11 mouse cellular contexts compared by ENCODE assay signal in genomic region chr8:80811591-80811991, GRCm38 (mm10).
DNase-seq lines count a peak whose midpoint lies in the region; ATAC-seq lines count a peak whose summit lies in the region.
"Had no signal": no experiment of that assay in that cellular context is flagged by ENCODE, and none has a peak within 500 bp of the region (broad histone marks: within the 10 kb centered on the region; RNA-seq: fewer than 3 reads in every experiment).

No protein-coding gene starts in this region.

- H3K36me3 ChIP-seq in neural tube, embryonic 15.5 days, result no peaks in the 10 kb centered on the region
- H3K36me3 ChIP-seq: midbrain, embryonic 12.5 days had no signal

- no peaks in the 10 kb centered on the region for H3K27me3 ChIP-seq in neural tube, embryonic 15.5 days (replicated peaks)
- H3K27me3 ChIP-seq: midbrain, embryonic 12.5 days had no signal

- 0 out of 2 replicates have a peak overlapping the region, but pooled peaks have one; percentile 3 for H3K27ac ChIP-seq in neural tube, embryonic 15.5 days (replicated peaks)
- H3K27ac ChIP-seq: midbrain, embryonic 12.5 days had no signal

- peaks cover 38% of the 10 kb centered on the region for H3K4me1 ChIP-seq in neural tube, embryonic 15.5 days

- peak; percentile 17 for DNase-seq in adrenal gland, adult 2 months
- no peak for DNase-seq in adrenal gland, postnatal 4 days (ENCODE audit: low spot score in 2 of 2)
- no peak for DNase-seq in neural tube, embryonic 10.5 days (ENCODE audit: extremely low spot score, low spot score)
- peak; percentile 56 for DNase-seq in kidney, postnatal 14 days
- peak; percentile 12 for DNase-seq in yolk sac, embryonic 10.5 days (ENCODE audit: low spot score)
- DNase-seq in frontal cortex, postnatal 10 days (ENCODE audit: low spot score in 2 of 2), result no peak
- DNase-seq in retina, embryonic 14.5 days (ENCODE audit: low spot score), result no peak
- DNase-seq: thymus, postnatal 25 days had no signal

- WGBS in neural tube, embryonic 15.5 days, result 74% methylated on average over 4 of the region's 4 CpGs

- no peak overlapping the region for H3K9ac ChIP-seq in neural tube, embryonic 15.5 days (replicated peaks)
- H3K9ac ChIP-seq: midbrain, embryonic 12.5 days had no signal

- no peak overlapping the region for H3K4me2 ChIP-seq in neural tube, embryonic 15.5 days
- H3K4me2 ChIP-seq: midbrain, embryonic 12.5 days had no signal

- no peaks in the 10 kb centered on the region for H3K9me3 ChIP-seq in neural tube, embryonic 15.5 days (replicated peaks)
- H3K9me3 ChIP-seq: midbrain, embryonic 12.5 days had no signal

- H3K4me3 ChIP-seq in neural tube, embryonic 15.5 days (replicated peaks), result no peak overlapping the region
- H3K4me3 ChIP-seq: midbrain, embryonic 12.5 days had no signal

- no peak for ATAC-seq in neural tube, embryonic 15.5 days (ENCODE audit: low FRiP score)
- ATAC-seq: forebrain, embryonic 14.5 days had no signal

Comparison
In these comparisons a context has a peak if more than half of its experiments do, and no peak if none do; other contexts are left out.
1. DNase-seq: peak in adrenal gland, adult 2 months (single experiment), kidney, postnatal 14 days (single experiment) and yolk sac, embryonic 10.5 days (single experiment); none in adrenal gland, postnatal 4 days (0 of 2), neural tube, embryonic 10.5 days (single experiment), frontal cortex, postnatal 10 days (0 of 2) and retina, embryonic 14.5 days (single experiment).